Mouse (Mus musculus): ENCODE results near the gene Bcap29. TPM values are rescaled to one million over a fixed set of nuclear protein-coding genes. Genes with fewer than 3 reads are reported as not detected.
"Not testable (repeated sequence)": the region's sequence is repeated elsewhere in the genome, so short reads cannot be mapped to it uniquely, and the experiment has no call there.

Gene Bcap29
- 10 to 100 TPM; 18.9 to 19.0 TPM for total RNA-seq (2021)
- long read RNA-seq, experiment 1, full-length matches to known transcripts: 41 of 44 reads
- long read RNA-seq, experiment 1, partial matches to known transcripts: 0 of 44 reads
- long read RNA-seq, experiment 1, other reads (novel, unspliced or antisense): 3 of 44 reads
- long read RNA-seq, experiment 2, full-length matches to known transcripts: 47 of 51 reads
- long read RNA-seq, experiment 2, partial matches to known transcripts: 0 of 51 reads
- long read RNA-seq, experiment 2, other reads (novel, unspliced or antisense): 4 of 51 reads

GRCm38 (mm10) chr12:31634343-31635239 is at the start of gene Bcap29:
TSS of gene Bcap29 (minus strand) at chr12:31634658.
- peak; percentile 68 to 75 for DNase-seq (ENCODE audit: low spot score in 2 of 2)

- DNase-seq (ENCODE audit: low spot score in 2 of 2): no peak
These were observed 32.7 kb upstream of the Bcap29 start for GRCm38 (mm10) chr12:31667187-31667586.

- DNase-seq (ENCODE audit: low spot score in 2 of 2): no peak
These were observed 31.5 kb upstream of the Bcap29 start for GRCm38 (mm10) chr12:31665999-31666398.

GRCm38 (mm10) chr12:31656841-31657240 is 22.4 kb upstream of the Bcap29 start:
- no peak for DNase-seq (ENCODE audit: low spot score in 2 of 2)

GRCm38 (mm10) chr12:31654965-31655477 is 20.6 kb upstream of the Bcap29 start:
- DNase-seq (ENCODE audit: low spot score in 2 of 2): no peak

- DNase-seq (ENCODE audit: low spot score in 2 of 2): peak; percentile 91 to 94
These were observed 19.9 kb upstream of the Bcap29 start, which contains the start of the genes Dus4l and Cog5 for GRCm38 (mm10) chr12:31654197-31654964. TSS of gene Dus4l (minus strand) at chr12:31654826. TSS of gene Cog5 (plus strand) at chr12:31654869.

- no peak for DNase-seq (ENCODE audit: low spot score in 2 of 2)
These were observed 19.2 kb upstream of the Bcap29 start for GRCm38 (mm10) chr12:31653611-31654010.

GRCm38 (mm10) chr12:31635240-31635607 is 766 bp upstream of the Bcap29 start:
- no peak for DNase-seq (ENCODE audit: low spot score in 2 of 2)

- DNase-seq (ENCODE audit: low spot score in 2 of 2): peak in 1 of 2 experiments; percentile 20
These were observed 502 bp downstream of the Bcap29 start for GRCm38 (mm10) chr12:31633970-31634342.

GRCm38 (mm10) chr12:31628396-31628795 is 6.1 kb downstream of the Bcap29 start:
- DNase-seq (ENCODE audit: low spot score in 2 of 2): not testable (repeated sequence)

- no peak for DNase-seq (ENCODE audit: low spot score in 2 of 2)
These were observed 9.4 kb downstream of the Bcap29 start for GRCm38 (mm10) chr12:31625016-31625415.

- no peak for DNase-seq (ENCODE audit: low spot score in 2 of 2)
These were observed 14.4 kb downstream of the Bcap29 start for GRCm38 (mm10) chr12:31620106-31620505.

GRCm38 (mm10) chr12:31613353-31613752 is 21.1 kb downstream of the Bcap29 start:
- no peak for DNase-seq (ENCODE audit: low spot score in 2 of 2)

GRCm38 (mm10) chr12:31608138-31608537 is 26.3 kb downstream of the Bcap29 start:
- no peak for DNase-seq (ENCODE audit: low spot score in 2 of 2)

- DNase-seq (ENCODE audit: low spot score in 2 of 2): no peak
These were observed 29.6 kb downstream of the Bcap29 start for GRCm38 (mm10) chr12:31604894-31605293.

- DNase-seq (ENCODE audit: low spot score in 2 of 2): no peak
These were observed 30.9 kb downstream of the Bcap29 start for GRCm38 (mm10) chr12:31603586-31603985.

GRCm38 (mm10) chr12:31594296-31594695 is 40.2 kb downstream of the Bcap29 start:
- no peak for DNase-seq (ENCODE audit: low spot score in 2 of 2)

GRCm38 (mm10) chr12:31592011-31592410 is 42.4 kb downstream of the Bcap29 start:
- no peak for DNase-seq (ENCODE audit: low spot score in 2 of 2)

- no peak for DNase-seq (ENCODE audit: low spot score in 2 of 2)
These were observed 50.7 kb downstream of the Bcap29 start for GRCm38 (mm10) chr12:31583726-31584125.

GRCm38 (mm10) chr12:31582081-31582480 is 52.4 kb downstream of the Bcap29 start:
- no peak for DNase-seq (ENCODE audit: low spot score in 2 of 2)

- DNase-seq (ENCODE audit: low spot score in 2 of 2): no peak
These were observed 53.1 kb downstream of the Bcap29 start for GRCm38 (mm10) chr12:31581319-31581810.

All from gastrocnemius, postnatal 4 days (tissue).